Mouse (Mus musculus) hindbrain, embryonic 11.5 days (tissue): ENCODE measurements around the gene Stac3. TPM values are rescaled to one million over a fixed set of nuclear protein-coding genes. Genes with fewer than 3 reads are reported as not detected.

ENCODE experiments used
- polyA plus RNA-seq: library from polyadenylated mRNA; unstranded; fragments of >200 nt; fragmentation: Nextera tagmentation; extraction: Ambion mirVana; gene quantifications from 2 replicates; pipeline ENCODE4 v1.2.1, GENCODE M21; 2014

The Stac3 gene
- polyA plus RNA-seq, 1 experiment from 2014 or later = 0.36 TPM

Other genes starting within 250 kb of the Stac3 start
- 41.4 and 42.2 TPM in 2 replicates for gene Kif5a, start 238.3 kb upstream of the Stac3 start, polyA plus RNA-seq
- 210 and 214 TPM in 2 replicates for gene Dctn2, start 235.3 kb upstream of the Stac3 start, polyA plus RNA-seq
- 14.2 and 17.5 TPM in 2 replicates for gene Mbd6, start 212.7 kb upstream of the Stac3 start, polyA plus RNA-seq
- 173 and 179 TPM in 2 replicates for gene Mars, start 189.9 kb upstream of the Stac3 start, polyA plus RNA-seq
- 1.1 and 2.2 TPM in 2 replicates for gene Arhgap9, start 179.7 kb upstream of the Stac3 start, polyA plus RNA-seq
- 3.0 and 3.2 TPM in 2 replicates for gene Gli1, start 159.7 kb upstream of the Stac3 start, polyA plus RNA-seq
- 0.05 TPM in 1 of 2 replicates, not detected in the other for gene Inhbe, start 147.3 kb upstream of the Stac3 start, polyA plus RNA-seq
- not detected in 2 replicates for gene Inhbc, start 131.3 kb upstream of the Stac3 start, polyA plus RNA-seq
- gene R3hdm2, start 121.4 kb upstream of the Stac3 start, polyA plus RNA-seq = 26.2 and 33.0 TPM in 2 replicates
- 6.5 and 7.0 TPM in 2 replicates for gene Ndufa4l2, start 13.3 kb downstream of the Stac3 start, polyA plus RNA-seq
- 70.3 and 70.4 TPM in 2 replicates for gene Shmt2, start 20.8 kb downstream of the Stac3 start, polyA plus RNA-seq
- gene Nxph4, start 32.9 kb downstream of the Stac3 start, polyA plus RNA-seq = 54.5 and 59.8 TPM in 2 replicates
- gene Lrp1, start 119.5 kb downstream of the Stac3 start, polyA plus RNA-seq = 66.3 and 67.1 TPM in 2 replicates
- gene Stat6, start 141.3 kb downstream of the Stac3 start, polyA plus RNA-seq = 6.0 and 6.9 TPM in 2 replicates
- 8.6 and 9.3 TPM in 2 replicates for gene Nemp1, start 165.2 kb downstream of the Stac3 start, polyA plus RNA-seq
- 4.3 and 4.9 TPM in 2 replicates for gene Nab2, start 166.9 kb downstream of the Stac3 start, polyA plus RNA-seq
- 0.45 and 0.57 TPM in 2 replicates for gene Myo1a, start 203.5 kb downstream of the Stac3 start, polyA plus RNA-seq
- gene Tac2, start 222.8 kb downstream of the Stac3 start, polyA plus RNA-seq = not detected in 2 replicates
- gene Zbtb39, start 237.9 kb downstream of the Stac3 start, polyA plus RNA-seq = 7.2 and 9.3 TPM in 2 replicates